Mouse (Mus musculus): ENCODE results near the gene Cyba. TPM values are rescaled to one million over a fixed set of nuclear protein-coding genes. Genes with fewer than 3 reads are reported as not detected.

Gene Cyba
- 149 and 160 TPM in 2 replicates for polyA plus RNA-seq (2016; fragmentation: Nextera tagmentation; extraction: Ambion mirVana)

DNA sequence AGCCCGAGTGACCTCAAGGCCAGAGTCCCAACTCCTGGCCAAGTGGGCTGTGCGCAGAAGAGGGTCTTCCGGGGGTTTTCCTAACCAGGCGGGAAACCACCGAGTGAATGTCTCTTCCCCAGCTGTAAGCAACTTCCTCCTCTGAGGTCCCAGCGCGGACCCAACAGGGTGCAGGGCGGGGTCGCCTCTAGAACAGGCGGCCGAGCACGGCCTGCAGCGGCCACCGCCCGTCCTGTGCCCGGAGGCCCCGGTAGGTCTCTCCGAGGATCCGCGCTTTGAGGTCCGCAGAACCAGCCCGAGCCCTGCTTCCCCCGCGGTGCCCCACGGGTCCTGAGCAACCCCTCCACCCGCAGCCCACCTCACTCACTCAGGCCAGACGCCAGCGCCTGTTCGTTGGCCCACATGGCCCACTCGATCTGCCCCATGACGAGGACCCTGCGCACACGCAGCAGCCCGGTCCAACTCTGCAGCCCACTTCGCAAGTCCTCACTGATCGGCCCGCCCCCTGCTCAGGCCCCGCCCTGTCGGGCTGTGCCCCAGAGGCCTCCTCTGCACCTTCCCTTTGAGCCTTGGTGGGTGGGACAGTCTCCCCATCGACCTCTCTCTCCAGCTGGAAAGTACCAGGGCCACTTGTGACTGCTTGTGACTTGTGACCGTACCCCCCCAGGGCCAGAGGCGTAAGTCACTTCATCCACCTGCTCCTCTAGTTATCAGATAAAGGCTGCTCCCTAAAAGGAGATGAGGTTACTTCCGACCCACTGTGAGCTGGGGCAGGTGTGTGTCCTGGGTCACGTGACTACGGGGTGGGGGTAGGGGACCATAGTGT is at the start of gene Cyba:
Gene Cyba, minus strand, starts transcription at position 488 of the 826 bp plus-strand sequence.
- peaks cover 42% of the 10 kb centered on the region for H3K4me1 ChIP-seq
- 0 out of 2 replicates have a peak, but pooled peaks cover 3% of the 10 kb centered on the region for H3K9me3 ChIP-seq (replicated peaks)
- peaks cover 3% of the 10 kb centered on the region; the same call in 1 of the 2 replicates for H3K27me3 ChIP-seq (replicated peaks)
- H3K4me2 ChIP-seq = peak within 1 kb of the TSS; percentile 90
- peak within 1 kb of the TSS; percentile 68 for H3K27ac ChIP-seq
- peak within 1 kb of the TSS; percentile 63 for H3K4me3 ChIP-seq
- peak; percentile 75 for ATAC-seq
- WGBS (ENCODE audit: insufficient replicate concordance) = 1% methylated on average over 45 of the region's 45 CpGs
- peak within 1 kb of the TSS; percentile 67 for H3K9ac ChIP-seq
- H3K36me3 ChIP-seq = peaks cover 40% of the 10 kb centered on the region

DNA sequence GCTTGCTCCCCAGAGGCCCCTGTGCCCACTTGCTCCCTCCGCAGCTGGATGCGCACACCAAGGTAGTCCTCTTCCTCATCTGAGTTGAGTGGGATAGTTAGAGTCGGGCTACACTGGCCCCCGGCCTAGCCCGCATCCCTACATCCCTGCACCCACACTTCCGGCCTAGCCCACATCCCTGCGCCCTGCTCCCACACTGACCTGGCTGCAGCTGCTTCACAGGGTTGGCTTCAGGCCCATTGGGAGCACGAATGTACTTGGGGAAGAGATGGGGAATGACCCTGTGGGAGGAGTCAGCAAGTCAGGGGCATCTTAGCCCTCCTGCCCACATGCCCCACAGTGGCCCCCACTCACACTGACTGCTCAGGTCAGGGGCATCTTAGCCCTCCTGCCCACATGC is 49.7 kb upstream of the Cyba start:
- Histone ChIP-seq H3K9ac (no peak overlapping the region), H3K36me3 (peaks cover 100% of the 10 kb centered on the region), H3K27ac (no peak overlapping the region), H3K9me3 (replicated peaks) (no peaks in the 10 kb centered on the region), H3K4me1 (peaks cover 7% of the 10 kb centered on the region), H3K4me3 (no peak overlapping the region), H3K27me3 (replicated peaks) (no peaks in the 10 kb centered on the region), H3K4me2 (no peak overlapping the region)
- WGBS (ENCODE audit: insufficient replicate concordance) = 90% methylated on average over 8 of the region's 8 CpGs
- ATAC-seq = 0 out of 2 replicates have a peak, but pooled peaks have one; percentile 12

DNA sequence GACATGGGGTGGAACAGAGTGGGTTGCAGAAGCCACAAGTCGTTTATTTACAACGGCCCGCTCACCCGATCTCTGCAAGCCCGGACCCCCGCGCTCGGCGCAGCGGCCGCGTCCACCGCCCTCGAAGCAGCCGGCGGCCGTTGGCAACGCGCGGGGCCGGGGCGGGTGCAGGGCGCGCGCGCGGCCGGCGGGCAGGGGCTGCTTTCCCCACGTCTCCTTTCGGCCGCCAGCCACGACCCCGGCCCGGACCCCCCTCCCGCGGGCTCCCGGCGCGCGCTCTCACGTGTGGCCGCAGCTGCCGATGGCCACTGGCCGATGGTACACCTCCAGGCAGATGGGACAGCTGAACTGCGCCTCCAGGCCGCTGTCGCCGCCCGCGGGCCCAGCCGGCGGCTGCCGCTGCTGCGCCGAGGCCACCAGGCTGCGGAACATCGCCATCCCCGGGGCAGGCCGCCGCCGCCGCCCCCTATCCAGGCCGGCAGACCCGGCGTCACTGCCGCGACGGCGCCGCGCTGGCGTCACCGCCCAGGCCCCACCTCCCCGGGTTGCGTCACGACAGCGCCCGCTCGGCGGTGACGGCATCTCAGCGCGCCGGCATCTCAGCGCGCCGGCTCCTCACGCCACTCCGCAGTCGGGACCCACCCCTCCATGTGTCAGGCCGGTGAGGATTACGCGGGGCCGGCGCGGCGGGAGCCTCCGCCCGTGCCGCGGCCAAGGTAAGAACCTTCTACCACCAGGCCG is 43.0 kb upstream of the Cyba start, which contains the start of the genes Rnf166 and Ctu2:
Gene Rnf166, minus strand, starts transcription at position 485 of the 741 bp plus-strand sequence.
Gene Ctu2, plus strand, starts transcription at position 564 of the 741 bp plus-strand sequence.
- WGBS (ENCODE audit: insufficient replicate concordance) = under 1% methylated on average over 84 of the region's 103 CpGs
- Histone ChIP-seq H3K9ac (peak within 1 kb of the TSS; percentile 94), H3K4me1 (peaks cover 44% of the 10 kb centered on the region), H3K27me3 (replicated peaks) (no peaks in the 10 kb centered on the region), H3K9me3 (replicated peaks) (no peaks in the 10 kb centered on the region), H3K4me3 (peak within 1 kb of the TSS; percentile 99), H3K27ac (peak within 1 kb of the TSS; percentile 81), H3K36me3 (peaks cover 63% of the 10 kb centered on the region), H3K4me2 (peak within 1 kb of the TSS; percentile 95)
- peak; percentile 85 for ATAC-seq

DNA sequence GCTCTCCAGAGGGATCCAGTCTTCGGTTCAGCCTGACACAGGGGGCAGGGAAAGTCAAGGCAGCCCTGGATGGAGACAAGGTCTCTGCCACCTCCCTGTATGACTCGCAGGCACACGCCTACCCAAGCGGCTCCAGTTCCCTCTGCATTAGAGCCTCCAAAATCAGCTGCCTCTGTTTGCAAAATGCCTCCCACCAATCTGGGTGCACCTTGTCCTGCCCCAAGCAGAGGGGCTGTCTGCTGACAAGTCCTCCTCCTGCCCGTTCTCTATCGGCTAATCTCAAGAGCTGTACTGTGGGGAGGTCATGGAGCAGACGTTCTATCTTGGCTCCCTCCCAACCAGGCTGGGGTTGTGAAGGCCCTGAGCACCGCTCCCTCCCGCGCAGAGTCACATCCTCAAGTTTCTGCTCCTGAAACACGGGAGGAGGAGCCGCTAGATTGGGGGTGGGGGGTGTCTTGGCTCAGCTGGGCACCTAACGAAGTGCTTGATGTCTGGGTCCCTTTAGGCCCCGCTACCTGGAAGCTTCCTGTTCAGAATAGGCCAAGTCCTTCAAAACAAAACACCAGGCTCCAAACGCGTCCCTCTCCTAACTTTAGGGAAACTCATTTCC is 42.3 kb upstream of the Cyba start:
- H3K4me3 ChIP-seq = peak overlapping the region; percentile 99
- 3% methylated on average over 16 of the region's 16 CpGs for WGBS (ENCODE audit: insufficient replicate concordance)
- H3K4me1 ChIP-seq = peaks cover 44% of the 10 kb centered on the region
- H3K36me3 ChIP-seq = peaks cover 60% of the 10 kb centered on the region
- H3K4me2 ChIP-seq = peak overlapping the region; percentile 95
- no peaks in the 10 kb centered on the region for H3K27me3 ChIP-seq (replicated peaks)
- H3K27ac ChIP-seq = peak overlapping the region; percentile 81
- ATAC-seq = peak; percentile 55
- H3K9me3 ChIP-seq (replicated peaks) = no peaks in the 10 kb centered on the region
- H3K9ac ChIP-seq = peak overlapping the region; percentile 94

DNA sequence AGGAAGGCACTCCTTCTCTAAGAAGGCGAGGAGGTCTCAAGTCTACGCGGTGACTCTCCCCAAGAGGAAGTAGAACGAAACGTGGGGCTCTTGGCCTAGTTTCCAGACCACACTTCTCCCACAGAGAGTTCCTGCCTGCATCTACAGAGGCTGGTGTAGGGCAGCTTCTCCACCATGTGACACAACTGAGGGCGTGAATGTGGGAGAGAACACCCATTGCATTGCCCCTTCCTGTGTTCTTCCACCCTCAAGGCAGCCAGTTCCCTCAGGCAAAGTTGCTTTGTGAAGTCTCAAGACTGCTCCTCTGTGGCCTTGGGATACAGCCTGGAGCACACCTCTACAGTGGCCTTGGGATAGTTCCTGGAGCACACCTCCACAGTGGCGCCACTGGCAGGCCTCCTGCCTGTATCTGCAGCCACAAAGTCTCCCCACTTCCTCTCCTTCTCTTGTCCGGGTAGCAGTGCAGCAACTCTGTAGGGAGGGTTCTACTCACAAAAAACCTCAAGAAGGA is 41.2 kb upstream of the Cyba start:
- H3K9me3 ChIP-seq (replicated peaks) = no peaks in the 10 kb centered on the region
- peak overlapping the region; percentile 95 for H3K4me2 ChIP-seq
- 48% methylated on average over 8 of the region's 8 CpGs for WGBS (ENCODE audit: insufficient replicate concordance)
- no peaks in the 10 kb centered on the region for H3K27me3 ChIP-seq (replicated peaks)
- peak overlapping the region; percentile 99; the same call in 1 of the 2 replicates for H3K4me3 ChIP-seq
- no peak overlapping the region for H3K9ac ChIP-seq
- no peak for ATAC-seq
- peak overlapping the region; percentile 63 for H3K27ac ChIP-seq
- peaks cover 51% of the 10 kb centered on the region for H3K4me1 ChIP-seq
- H3K36me3 ChIP-seq = peaks cover 59% of the 10 kb centered on the region

DNA sequence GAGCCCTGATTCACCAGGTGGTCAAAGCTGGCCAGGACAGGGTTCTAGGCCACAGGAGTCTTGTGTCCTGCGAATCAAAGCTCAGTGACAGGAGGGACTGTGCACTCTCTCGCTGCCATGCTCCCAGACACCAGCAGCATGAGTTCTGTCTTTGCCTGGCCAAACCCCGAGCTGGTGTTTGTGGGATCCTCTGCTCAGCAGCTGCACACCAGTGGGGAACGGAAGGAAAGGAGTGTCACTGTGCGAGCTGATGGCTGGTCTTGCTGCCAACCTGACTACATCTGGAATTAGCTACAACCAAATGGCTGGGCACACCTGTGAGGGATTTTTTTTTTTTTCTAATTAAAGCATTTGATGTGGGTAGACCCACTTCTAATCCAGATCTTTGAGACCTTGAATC is 38.0 kb upstream of the Cyba start:
- Histone ChIP-seq H3K4me1 (peaks cover 37% of the 10 kb centered on the region), H3K27ac (no peak overlapping the region), H3K36me3 (peaks cover 68% of the 10 kb centered on the region), H3K4me3 (no peak overlapping the region), H3K9me3 (replicated peaks) (no peaks in the 10 kb centered on the region), H3K4me2 (no peak overlapping the region), H3K9ac (no peak overlapping the region), H3K27me3 (replicated peaks) (no peaks in the 10 kb centered on the region)
- no peak for ATAC-seq
- WGBS (ENCODE audit: insufficient replicate concordance) = 75% methylated on average over 5 of the region's 5 CpGs

DNA sequence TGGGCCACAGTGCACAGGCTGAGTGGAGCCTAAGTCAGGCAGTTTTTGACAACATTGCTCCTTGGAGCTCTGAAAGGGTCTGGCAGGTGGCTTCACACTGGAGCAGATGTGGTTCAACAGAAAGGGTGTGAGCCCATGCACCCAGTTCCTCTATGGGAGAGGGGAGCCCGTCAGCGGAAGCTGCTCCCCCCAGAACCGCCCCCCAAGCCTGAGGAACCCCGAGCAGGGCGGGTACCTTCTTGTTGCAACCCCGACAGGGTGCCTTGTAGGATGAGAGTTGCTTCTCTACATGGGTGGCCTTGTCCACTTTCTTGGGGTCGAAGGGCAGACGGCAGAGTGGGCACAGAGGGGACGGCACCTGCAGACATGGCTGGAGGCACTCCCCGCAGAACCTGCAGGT is 37.2 kb upstream of the Cyba start:
- no peaks in the 10 kb centered on the region for H3K27me3 ChIP-seq (replicated peaks)

DNA sequence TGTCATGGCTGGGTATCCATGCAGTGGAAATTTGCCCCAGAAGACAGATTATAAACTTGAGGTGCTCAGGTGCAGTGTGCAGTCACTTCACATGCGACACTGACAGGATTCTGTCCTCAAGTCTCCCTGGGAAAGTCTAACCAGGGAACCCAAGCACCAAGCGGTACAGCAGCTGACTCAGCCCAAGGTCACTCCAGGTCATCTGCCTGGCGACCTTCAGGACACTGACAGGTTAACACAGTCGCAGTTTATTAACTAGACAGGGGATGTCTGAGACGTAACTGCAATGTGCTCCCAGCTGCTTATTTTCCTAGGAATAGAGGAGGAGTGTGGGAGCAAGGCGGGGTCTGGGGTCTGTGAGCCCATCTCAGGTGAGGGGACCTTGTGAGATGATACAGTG is 36.7 kb upstream of the Cyba start:
- no peak overlapping the region for H3K27ac ChIP-seq
- H3K36me3 ChIP-seq = peaks cover 70% of the 10 kb centered on the region
- 66% methylated on average over 6 of the region's 6 CpGs for WGBS (ENCODE audit: insufficient replicate concordance)
- no peak overlapping the region for H3K4me3 ChIP-seq
- H3K4me1 ChIP-seq = peaks cover 39% of the 10 kb centered on the region
- no peak overlapping the region for H3K4me2 ChIP-seq
- no peak overlapping the region for H3K9ac ChIP-seq
- H3K9me3 ChIP-seq (replicated peaks) = no peaks in the 10 kb centered on the region
- no peak for ATAC-seq
- no peaks in the 10 kb centered on the region for H3K27me3 ChIP-seq (replicated peaks)

More for the DNA sequence above, 37.2 kb upstream of the Cyba start:
- no peak overlapping the region for H3K27ac ChIP-seq
- H3K4me1 ChIP-seq = peaks cover 39% of the 10 kb centered on the region
- no peaks in the 10 kb centered on the region for H3K9me3 ChIP-seq (replicated peaks)
- peaks cover 70% of the 10 kb centered on the region for H3K36me3 ChIP-seq
- no peak overlapping the region for H3K9ac ChIP-seq
- ATAC-seq = no peak
- 89% methylated on average over 10 of the region's 10 CpGs for WGBS (ENCODE audit: insufficient replicate concordance)
- no peak overlapping the region for H3K4me2 ChIP-seq
- H3K4me3 ChIP-seq = no peak overlapping the region

DNA sequence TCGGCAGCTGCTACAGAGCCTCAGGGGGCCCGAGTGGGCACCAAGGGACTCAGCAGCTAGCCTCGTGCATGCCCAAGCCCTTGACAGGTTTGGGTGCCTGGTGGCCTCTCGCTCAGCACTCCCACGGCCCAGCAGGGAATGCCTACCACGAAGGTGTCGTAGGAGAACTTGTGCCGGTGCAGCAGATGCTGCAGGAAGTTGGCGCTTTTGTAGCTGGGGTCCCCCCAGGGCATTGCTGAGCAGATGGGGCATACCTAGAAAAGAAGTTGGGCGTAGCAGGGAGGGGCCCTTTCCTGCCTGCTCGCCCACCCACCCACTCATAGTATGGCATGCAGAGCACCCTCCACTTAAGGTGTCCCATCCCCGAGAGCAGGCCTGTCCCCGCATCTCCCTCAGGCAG is 35.1 kb upstream of the Cyba start:
- Histone ChIP-seq H3K4me1 (peaks cover 40% of the 10 kb centered on the region), H3K27ac (no peak overlapping the region), H3K4me2 (no peak overlapping the region), H3K9ac (no peak overlapping the region), H3K4me3 (no peak overlapping the region), H3K36me3 (peaks cover 56% of the 10 kb centered on the region), H3K27me3 (replicated peaks) (peaks cover 4% of the 10 kb centered on the region; the same call in 1 of the 2 replicates), H3K9me3 (replicated peaks) (no peaks in the 10 kb centered on the region)
- WGBS (ENCODE audit: insufficient replicate concordance) = 83% methylated on average over 13 of the region's 13 CpGs
- ATAC-seq = no peak

DNA sequence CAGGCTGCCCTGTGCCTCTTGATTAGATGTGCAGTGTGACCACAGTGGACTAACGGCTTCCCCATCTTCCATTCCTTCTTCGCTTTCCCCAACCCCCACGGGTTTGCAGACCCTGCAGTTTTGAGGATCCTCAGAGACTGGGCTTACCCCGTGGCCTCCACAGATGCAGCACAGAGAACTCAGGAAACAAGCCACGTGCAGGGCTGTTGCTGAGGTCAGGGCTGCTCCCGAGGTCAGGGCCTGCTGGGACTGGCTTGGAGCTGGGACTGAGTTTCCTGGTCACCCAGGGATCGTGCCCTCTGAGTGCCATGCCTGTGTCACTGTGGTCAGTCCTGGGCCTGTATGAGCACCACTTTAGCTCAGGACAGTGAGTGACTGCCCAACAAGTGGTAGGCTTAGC is 32.3 kb upstream of the Cyba start:
- Histone ChIP-seq H3K36me3 (peaks cover 38% of the 10 kb centered on the region), H3K4me2 (no peak overlapping the region), H3K9ac (no peak overlapping the region), H3K27me3 (replicated peaks) (peaks cover 32% of the 10 kb centered on the region), H3K4me3 (no peak overlapping the region), H3K27ac (no peak overlapping the region; the same call in 1 of the 2 replicates), H3K9me3 (replicated peaks) (no peaks in the 10 kb centered on the region), H3K4me1 (peaks cover 57% of the 10 kb centered on the region)
- ATAC-seq = no peak
- 24% methylated on average over 7 of the region's 7 CpGs for WGBS (ENCODE audit: insufficient replicate concordance)

Measured in liver, embryonic 12.5 days (tissue).